ENCODE assay signal across 19 mouse cellular contexts in the genomic region with DNA sequence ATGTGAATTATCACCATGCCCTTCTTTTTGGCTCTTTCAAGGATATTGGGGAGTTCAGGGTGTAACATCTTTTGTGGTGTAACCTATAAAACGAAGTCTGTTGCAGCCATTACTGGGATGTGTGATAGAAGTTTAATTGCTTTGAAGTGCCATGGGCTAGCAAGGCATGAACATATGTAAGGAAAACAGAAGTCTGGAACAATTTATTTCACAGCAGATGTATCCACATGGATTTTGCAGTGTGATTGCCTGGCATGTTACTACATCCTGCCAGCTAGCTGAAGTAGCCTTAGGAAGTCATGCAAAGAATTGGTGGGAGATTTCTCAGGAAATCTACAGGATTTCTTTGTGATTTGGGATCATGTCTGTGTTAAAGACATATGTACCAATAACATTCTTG.
"Had no signal": no experiment of that assay in that cellular context is flagged by ENCODE, and none has a peak within 500 bp of the region (broad histone marks: within the 10 kb centered on the region; RNA-seq: fewer than 3 reads in every experiment).

No protein-coding gene starts in this region.

- H3K4me1 ChIP-seq: midbrain, embryonic 10.5 days; midbrain, embryonic 12.5 days; neural tube, embryonic 13.5 days; neural tube, embryonic 15.5 days had no signal

- H3K9ac ChIP-seq: lung, embryonic 15.5 days; midbrain, embryonic 12.5 days; neural tube, embryonic 13.5 days; neural tube, embryonic 15.5 days had no signal

- H3K9me3 ChIP-seq: lung, embryonic 15.5 days; midbrain, embryonic 10.5 days; midbrain, embryonic 12.5 days; neural tube, embryonic 13.5 days; neural tube, embryonic 15.5 days had no signal

- ATAC-seq: midbrain, embryonic 16.5 days had no signal

- H3K4me3 ChIP-seq: lung, embryonic 15.5 days; midbrain, embryonic 10.5 days; midbrain, embryonic 12.5 days; myocyte; neural tube, embryonic 13.5 days; neural tube, embryonic 15.5 days had no signal

- H3K27me3 ChIP-seq: lung, embryonic 15.5 days; midbrain, embryonic 12.5 days; neural tube, embryonic 13.5 days; neural tube, embryonic 15.5 days had no signal

- H3K36me3 ChIP-seq: lung, embryonic 15.5 days; midbrain, embryonic 10.5 days; midbrain, embryonic 12.5 days; neural tube, embryonic 13.5 days; neural tube, embryonic 15.5 days had no signal

- H3K4me2 ChIP-seq: lung, embryonic 15.5 days; midbrain, embryonic 12.5 days; neural tube, embryonic 13.5 days; neural tube, embryonic 15.5 days had no signal

- H3K27ac ChIP-seq: lung, embryonic 15.5 days; midbrain, embryonic 10.5 days; midbrain, embryonic 12.5 days; neural tube, embryonic 13.5 days; neural tube, embryonic 15.5 days had no signal

- DNase-seq: lung, adult 18-20 months; lung, postnatal 10 days; lung, postnatal 4 days; midbrain, embryonic 14.5 days; retina, postnatal 1 day; right cerebral cortex, adult 18-20 months; right cerebral cortex, postnatal 25 days; right cerebral cortex, postnatal 4 days; spleen, adult 18-20 months; thymus, adult 18-20 months; thymus, postnatal 14 days; thymus, postnatal 36 days had no signal
